Mouse (Mus musculus) lung, postnatal 25 days (tissue): ENCODE measurements around the gene Coa3.
"Not testable (repeated sequence)": the region's sequence is repeated elsewhere in the genome, so short reads cannot be mapped to it uniquely, and the experiment has no call there.

ENCODE experiments used
- DNase-seq: peaks from one replicate; pipeline ENCODE4 v3.0.0; 2022; ENCODE audit warnings: low spot score

Coa3 gene

DNA sequence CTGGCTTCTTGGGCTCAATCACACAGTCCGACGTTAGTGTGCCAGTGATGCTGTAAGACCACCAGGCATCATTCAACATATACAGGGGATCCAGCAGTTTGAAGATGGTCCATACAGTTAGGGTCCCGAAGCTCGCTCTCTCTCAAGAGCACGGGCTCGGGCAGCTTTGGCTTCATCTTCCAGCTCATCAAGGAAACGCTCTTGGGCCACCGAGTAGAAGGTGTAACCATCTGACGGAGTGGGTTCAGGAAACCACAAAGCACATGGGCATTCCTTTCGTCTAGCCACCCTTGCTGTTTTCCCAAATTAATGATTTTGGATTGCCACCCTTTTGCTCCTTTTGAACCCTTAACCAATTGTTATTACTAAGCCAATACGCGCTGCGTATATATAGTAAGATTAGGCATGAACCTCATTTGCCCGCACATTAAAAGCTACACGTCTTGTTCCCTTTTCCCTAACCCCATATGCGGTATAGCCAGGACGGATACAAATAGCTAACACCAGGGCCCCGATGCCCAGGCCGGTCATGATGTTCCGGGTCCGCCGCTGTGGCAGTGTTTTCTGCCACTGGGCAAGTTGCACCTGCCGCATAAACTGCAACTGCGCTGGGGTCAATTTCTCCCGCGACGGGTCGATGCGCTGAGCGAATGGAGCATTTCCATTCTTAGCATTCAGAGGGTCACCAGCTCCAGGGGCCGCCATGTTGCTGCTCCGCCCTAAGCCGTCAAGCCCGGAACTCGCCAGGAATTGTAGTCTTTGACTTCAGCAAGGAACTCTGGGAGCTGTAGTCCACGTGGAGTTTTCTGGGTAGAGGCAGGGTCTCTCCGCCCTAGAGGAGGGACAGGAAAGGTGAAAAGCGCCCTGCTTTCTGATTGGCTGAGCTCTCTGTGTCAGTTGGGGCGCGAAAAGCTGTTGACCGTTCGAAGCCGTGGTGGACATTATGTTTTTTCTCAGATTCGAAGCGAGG, at the start of gene Coa3, which contains the start of gene Cntd1:
TSS of gene Coa3 (minus strand) at position 892 of the 970 bp plus-strand sequence.
TSS of gene Cntd1 (plus strand) at position 790 of the 970 bp plus-strand sequence.
- DNase-seq, result peak; percentile 92

DNA sequence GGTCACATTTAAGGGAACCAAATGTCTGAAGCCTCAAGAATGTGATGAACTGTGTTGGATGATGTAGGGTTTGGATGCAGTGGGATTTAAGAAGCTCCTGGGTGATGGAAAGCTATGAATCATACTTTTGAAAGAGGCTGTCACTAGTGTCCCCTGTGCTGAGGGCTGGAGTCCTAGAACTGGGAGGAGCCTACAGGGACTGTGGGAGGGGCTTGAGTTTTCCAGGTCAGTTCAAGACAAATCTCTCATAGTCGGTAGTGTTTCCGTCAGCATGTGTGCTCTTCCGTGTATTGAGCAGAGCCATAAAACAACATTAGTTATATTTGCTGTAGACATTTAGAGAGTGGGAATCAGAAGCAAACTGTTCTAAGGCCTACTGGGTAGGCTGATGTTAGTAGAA, 48.4 kb upstream of the Coa3 start:
- DNase-seq, result no peak

DNA sequence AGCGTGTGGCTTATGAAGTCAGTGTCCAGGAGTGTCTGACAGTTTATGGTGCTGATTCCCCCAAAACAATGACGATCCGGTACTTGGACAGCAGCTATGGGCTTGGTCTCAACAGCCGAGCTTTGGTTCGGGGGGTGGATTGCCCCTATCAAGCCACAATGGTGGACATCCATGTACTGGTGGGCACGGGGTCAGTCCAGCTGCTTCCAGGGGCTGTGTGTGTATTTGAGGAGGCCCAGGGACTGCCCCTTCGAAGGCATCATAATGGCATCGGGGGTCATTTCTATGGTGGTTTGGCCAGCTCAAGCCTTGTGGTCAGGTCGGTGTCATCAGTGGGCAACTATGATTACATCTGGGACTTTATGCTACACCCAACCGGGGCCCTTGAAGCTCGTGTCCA, 47.2 kb upstream of the Coa3 start:
- no peak for DNase-seq

DNA sequence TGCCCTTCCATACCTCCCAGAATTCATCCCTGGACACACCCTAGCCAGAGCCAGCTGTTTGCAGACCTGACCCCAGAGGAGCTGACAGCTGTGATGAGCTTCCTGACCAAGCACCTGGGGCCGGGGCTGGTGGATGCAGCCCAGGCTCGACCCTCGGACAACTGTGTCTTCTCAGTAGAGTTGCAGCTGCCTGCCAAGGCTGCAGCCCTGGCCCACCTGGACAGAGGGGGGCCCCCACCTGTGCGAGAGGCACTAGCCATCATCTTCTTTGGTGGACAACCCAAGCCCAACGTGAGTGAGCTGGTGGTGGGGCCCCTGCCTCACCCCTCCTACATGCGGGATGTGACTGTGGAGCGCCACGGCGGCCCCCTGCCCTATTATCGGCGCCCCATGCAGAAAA, 46.3 kb upstream of the Coa3 start:
- DNase-seq, result not testable (repeated sequence)

DNA sequence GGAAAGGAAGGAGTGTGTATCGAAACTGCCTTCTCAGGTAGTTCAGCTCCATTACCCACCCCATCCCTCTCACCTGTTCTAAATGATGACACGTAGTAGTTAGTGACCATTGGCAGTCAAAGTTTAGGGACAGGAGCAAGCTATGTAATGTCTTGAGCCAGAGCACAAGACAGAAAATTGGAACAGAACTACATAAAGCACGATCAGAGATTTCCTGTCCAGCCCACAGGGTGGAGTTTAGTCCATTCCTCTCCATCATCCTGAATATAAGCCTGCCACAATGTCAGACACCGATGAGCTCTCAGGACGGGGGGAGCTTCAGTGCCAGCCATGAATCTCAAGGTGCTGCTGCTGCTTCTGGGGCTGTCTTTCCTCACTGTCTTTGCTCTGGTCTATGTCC, 45.8 kb upstream of the Coa3 start, which contains the start of gene Aoc2:
TSS of gene Aoc2 (plus strand) at position 301 of the 400 bp plus-strand sequence.
- DNase-seq, result no peak

DNA sequence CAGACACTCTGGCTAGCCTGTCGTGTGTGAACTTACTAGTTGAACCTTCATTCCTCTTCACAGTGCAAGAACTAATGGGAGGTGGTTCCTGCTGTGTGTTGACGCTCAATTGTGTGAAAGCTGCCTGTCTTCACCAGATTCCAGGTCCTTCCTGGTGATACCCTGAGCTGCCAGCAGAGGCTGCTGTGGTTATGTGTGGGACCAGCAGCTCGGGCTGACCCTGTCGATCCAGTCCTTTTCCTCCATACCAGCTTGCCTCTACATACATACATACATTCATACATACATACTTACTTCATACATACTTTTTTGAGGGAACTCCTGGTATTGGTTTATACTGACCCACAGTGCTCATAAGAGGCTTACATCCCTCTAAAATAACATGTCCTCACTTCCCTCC, 44.7 kb upstream of the Coa3 start:
- DNase-seq, result peak; percentile 60

DNA sequence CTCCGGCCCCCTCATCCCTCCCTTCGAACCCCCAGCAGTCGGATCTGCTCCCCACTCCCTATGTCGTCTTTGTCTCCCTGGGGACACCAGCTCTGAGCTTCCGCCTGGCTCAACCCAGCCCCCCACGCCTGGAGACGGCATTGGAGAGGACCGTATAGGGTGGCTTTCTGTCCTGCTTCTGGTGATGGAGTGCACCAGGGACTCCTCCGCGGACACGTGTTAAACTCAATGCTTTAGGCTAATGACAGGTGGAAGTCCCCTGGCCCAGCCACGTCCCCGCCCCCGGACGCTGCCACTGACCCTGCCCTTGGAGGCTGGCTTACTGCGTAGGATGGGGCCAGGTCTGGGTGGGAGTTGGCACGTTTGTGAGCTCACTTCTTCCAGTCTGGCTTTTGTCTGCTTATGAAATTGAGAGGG, 37.6 kb upstream of the Coa3 start:
- no peak for DNase-seq

DNA sequence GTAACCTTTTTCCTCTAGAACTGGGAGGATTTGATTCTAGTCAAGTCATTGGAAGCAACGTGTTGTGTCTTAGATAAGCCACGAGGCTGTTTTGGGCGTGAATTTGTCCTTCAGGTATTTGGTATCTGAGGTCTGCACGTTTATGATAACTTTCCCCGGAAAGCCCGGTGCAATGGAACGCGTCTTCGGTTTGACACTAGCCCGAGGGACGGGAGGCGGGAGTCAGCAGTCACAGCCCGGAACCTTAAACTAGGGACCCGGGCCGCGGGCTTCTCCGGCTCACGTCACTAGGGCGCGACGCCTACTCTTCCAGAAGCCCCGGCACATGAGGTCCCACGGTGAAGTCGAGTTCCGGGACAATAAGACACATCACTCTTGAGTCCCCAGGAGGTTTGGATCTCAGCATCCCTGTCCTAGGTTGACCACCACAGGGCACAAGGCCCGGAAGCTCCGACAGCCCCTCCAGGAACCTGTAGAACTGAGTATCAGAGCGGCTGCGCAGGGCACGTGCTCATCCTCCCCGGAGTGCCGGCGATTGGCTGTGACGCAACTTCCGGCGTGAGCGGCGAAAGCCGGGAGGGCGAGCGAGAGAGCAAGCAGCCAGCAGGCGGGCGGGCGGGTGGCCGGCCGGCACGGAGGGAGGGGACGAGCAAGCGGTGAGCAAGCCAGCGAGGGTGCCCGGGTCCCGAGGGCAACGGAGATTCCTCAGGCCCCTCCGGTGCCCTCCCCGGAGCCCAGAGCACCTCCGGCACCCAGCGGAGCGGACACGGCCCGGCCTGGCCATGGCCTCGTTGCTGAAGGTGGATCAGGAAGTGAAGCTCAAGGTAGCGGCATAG, 37.0 kb upstream of the Coa3 start, which contains the start of gene Psme3:
TSS of gene Psme3 (plus strand) at position 549 of the 836 bp plus-strand sequence.
- DNase-seq, result peak; percentile 92

DNA sequence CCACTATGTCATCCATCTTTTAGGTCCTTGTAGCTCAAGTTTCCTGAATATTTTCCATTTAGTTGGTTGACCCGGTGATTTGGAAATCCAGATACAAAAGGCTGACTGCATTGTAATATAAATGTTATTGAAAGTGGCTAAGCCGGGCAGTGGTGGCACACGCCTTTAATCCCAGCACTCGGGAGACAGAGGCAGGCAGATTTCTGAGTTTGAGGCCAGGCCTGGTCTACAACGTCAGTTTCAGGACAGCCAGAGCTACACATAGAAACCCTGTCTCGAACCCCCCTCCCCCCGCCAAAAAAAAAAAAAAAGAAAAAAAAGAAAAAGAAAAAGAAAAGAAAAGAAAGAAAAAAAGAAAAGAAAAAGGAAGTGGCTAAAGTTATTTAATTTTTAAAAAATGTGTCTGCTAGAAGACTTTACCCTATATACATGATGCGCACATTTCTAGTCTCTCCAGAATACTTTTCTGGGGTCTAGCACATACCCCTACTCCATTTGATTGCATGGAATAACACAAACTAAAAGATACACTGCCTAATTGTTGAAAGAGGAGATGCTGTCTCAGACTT, 36.3 kb upstream of the Coa3 start:
- DNase-seq, result no peak

DNA sequence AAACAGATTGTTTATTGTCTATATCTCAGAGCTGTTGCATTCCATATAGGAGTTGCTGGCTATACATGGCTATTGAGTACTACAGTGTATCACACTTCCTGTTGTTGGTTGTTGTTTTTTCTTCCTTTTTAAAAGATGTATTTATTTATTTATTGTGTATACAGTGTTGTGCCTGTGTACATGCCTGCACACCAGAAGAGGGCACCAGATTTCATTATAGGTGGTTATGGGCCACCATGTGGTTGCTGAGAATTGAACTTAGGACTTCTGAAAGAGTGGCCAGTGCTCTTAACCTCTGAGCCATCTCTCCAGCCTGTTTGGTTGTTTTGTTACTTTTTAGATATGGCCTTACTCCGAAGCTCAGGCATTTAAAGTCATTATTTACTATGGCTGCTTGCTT, 35.7 kb upstream of the Coa3 start:
- no peak for DNase-seq

DNA sequence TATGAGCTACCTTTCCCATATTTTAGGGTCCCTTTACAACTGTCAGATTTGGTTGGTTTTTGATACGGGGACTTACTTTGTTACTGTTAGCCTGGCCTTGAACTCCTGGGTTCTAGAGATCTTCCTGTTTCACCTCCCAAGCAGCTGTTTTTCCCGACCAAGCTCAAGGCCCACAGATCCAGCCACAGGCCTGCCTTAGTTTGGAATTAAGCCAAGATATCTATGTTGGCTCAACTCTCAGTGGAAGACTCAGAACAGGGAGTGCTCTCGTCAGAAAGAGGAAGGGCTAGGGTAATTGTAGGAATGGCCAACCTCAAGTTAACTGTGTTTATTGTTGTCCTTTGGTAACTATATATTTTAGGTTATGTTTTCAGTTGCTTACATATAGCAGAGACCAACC, 33.2 kb upstream of the Coa3 start:
- no peak for DNase-seq

DNA sequence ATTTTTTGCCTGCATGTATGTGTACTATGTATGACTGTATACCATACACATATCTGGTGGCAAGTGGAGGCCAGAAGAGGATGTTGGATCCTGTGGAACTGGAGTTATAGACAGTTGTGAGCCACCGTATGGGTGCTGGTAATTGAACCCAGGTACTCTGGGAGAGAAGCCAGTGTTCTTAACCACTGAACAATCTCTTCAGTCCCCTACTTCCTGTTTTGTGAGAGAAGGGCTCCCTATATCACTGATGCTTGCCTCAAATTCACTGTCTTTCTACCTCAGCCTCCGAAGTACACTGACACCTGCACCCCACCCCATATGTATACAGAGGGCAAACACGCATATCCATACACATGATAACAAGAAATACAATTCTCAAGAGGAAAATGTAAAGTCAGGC, 32.2 kb upstream of the Coa3 start:
- DNase-seq, result no peak

DNA sequence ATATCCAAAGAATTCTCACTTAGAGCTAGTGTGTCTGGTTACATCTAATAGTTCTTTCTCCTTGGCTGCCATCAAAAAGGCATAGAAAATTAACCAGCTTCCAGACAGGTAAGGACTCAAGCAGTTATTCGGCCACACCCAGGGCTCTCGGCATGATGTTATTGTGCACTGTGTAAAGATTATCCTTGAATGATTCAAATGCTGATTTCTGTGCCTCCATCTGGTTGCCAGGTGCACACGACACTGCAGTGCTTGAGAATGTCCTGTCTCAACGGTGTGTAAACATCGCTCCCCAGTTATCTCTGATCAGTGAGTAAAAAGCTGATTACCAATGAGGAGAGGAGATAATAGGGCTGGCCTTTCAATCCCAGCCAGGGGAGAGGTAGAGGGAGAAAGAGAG, 28.8 kb upstream of the Coa3 start:
- no peak for DNase-seq

DNA sequence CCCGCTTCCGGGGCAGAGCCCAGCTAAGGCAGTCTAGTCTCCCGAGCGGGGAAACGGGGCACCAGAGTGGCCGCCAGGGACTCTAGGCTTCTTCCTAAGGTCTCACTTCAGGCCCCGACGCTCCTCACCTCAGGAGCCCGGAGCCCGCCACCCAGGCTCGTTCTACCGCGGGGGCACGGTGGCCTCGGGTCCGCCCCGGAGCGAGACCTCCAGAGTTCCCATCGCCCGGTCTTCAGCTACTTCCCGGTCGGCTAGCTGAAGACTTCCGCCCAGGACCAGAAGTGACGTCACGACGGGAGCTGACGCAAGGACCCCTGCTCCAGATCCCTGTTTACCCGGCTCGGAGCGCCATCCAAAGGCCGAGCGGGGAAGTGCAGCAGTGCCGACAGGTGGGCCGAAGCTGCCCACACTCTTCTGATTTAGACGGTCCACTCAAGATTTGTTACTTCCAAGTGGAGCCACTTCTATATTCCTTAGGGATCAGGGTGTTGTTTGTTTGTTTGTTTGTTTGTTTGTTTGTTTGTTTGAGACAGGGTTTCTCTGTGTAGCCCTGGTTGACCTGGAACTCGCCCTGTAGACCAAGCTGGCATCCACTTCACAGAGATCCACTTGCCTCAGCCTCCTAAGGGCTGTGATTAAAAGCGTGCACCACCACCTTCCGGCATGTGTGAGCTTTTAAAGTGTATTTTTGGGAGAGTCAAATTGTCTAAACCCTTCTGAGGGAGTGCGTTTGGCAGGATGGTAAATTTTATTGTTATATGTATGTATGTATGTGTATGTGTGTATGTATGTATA, 23.3 kb upstream of the Coa3 start, which contains the start of gene Becn1:
TSS of gene Becn1 (minus strand) at position 283 of the 795 bp plus-strand sequence.
- peak; percentile 97 for DNase-seq

DNA sequence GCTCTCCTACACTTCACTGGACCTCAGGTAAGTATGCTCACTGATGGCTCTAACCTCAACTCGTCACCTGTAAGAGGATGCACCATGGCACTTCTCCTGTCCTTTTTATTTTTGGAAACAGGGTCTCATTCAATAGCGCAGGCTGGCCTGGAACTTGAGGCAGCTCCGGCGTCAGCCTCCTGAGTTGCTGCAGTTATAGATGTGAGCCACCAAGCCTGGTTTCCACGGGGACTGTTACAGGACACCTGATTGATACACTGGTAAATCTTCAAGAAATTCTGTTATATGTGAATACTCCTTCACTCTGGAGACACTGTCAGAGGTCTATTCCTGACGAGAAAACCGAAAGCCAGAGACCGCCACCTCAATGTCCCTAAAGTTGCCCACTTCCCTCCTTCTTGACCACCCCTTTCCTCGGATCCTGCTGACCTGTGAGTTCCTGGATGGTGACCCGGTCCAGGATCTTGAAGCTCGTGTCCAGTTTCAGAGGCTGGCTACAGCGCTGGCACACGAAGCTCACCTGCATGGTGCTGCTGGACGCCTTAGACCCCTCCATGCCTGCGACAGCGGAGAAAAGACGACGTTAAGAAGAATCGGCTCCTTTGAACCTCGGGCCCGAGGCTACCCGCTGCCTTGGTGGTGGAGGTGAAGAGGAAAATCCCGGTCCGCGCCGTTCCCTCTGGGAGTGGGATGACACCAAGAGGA, 22.5 kb upstream of the Coa3 start:
- no peak for DNase-seq

DNA sequence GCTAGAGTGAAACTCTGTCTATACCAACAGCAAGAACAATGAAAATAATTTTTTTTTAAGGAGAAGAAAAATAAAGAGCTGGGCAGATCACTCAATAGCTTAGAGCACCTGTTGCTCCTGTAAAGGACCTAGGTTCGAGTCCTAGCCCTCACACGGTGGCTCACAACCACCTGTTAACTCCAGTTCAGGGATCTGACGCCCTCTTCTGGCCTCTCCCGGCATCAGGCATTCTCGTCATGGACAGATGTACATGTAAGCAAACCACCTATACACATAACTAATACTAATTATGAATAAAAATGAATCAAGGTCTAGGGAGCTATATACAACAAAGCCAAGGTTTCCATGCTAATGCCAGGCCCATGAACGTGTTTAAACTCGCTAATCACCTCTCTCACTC, 22.0 kb upstream of the Coa3 start:
- no peak for DNase-seq

DNA sequence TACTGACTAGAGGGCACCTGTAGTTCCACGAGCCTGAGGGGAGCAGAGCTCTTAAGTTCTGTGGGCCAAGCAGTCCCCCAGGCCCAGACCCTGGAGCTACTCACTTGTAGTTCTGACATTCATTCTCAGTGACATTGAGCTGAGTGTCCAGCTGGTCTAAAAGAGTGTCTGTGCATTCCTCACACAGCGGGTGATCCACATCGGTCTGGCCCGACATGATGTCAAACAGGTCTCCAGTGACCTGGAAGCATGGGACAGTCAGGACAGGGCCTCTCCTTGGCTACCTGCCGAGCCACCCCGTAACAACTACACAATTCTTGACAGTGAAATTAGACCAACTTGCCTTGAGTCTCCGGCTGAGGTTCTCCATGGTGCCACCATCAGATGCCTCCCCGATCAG, 16.3 kb upstream of the Coa3 start:
- DNase-seq, result no peak

DNA sequence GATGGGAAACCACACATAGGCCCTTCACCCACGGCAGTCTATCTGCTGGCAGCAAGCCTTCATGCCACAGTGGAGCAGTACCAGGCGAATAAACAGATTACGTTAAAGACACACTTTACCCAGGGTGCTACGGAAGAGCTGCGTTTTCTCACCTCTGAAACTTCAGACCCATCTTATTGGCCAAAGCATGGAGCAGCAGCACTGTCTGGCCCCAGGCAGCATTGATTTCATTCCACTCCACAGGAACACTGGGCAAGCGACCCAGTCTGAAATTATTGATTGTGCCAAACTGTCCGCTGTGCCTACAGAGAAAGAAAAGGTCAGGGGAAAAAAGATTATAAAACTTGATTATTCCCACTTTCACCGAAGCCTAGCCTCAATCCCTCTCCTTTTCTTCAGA, 12.3 kb upstream of the Coa3 start:
- no peak for DNase-seq

DNA sequence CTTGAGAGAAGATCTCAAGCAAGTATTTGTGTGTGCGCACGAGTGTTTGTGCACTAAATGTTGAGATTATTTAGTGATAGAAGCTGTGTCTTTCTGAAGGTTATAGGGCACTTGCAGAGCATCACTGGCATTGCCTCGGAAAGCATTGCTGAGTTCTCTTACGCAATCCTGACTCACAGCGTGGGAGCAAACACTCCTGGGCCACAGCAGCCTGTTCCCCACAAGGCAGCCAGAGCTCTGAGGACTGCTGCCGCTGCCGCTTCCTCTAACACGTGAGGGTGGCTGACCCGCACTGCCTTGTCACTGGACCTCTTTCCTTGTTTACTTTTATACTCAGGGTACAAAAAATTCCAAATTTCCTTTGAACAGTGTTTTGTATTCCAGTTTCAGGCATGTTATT, 8.4 kb upstream of the Coa3 start:
- peak; percentile 71 for DNase-seq

DNA sequence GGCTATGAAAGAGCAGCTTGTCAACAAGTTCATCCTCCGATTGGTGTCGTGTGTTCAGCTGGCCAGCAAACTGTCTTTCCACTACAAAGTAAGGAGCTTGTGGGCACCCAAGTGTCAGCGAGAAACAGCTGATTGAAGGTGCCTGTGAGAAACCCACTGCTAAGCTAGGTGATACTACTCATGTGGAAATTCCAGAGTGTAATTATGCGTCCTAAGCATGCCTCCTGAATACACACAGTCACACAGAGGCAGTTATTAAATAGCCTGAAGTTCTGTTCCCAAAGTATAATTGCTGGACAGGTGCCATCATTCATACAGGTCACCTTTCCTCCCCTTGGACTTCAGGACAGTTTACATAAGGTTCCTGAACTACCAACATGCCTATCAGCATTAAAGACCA, 4.9 kb upstream of the Coa3 start:
- no peak for DNase-seq

DNA sequence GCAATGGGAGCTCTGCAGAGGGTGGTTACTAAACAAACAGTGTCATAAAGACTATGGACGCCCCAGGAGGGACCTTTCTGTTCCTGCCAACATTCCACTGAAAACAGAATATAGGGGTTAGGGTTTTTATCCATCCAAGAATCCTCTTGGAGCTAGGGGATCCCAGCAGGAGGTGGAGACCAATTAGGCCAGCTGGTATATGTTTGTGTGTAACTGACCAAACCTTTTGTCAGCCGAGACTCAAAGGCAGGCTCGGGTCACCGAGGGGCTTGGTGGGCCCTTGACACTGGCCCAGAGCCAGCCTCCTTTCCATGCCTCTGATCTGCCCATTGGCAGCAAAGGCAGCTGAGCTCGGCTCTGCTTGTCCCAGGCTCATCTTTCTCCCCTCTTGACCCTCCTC, 4.0 kb upstream of the Coa3 start:
- no peak for DNase-seq
